Mouse (Mus musculus) hindbrain, embryonic 16.5 days (tissue): ENCODE data around the gene Tbcc. TPM values are rescaled to one million over a fixed set of nuclear protein-coding genes. Genes with fewer than 3 reads are reported as not detected.
A peak's percentile ranks its signal among the peaks of the same experiment; 100 is the strongest.

Source experiments
- ATAC-seq: fragments of 200-750 bp; cut with Nextera tagmentation; 2 replicates; pipeline ENCODE4 v1.8.0; 2017; ENCODE audit warnings: moderate TSS enrichment, moderate library complexity
- H3K27ac ChIP-seq: fragments of 300-500 bp; sonication (generic); 2 replicates; pipeline ENCODE4 v1.5.1; 2014; ENCODE audit warnings: low read depth, mild to moderate bottlenecking, control low read depth, low read length, moderate library complexity
- H3K27me3 ChIP-seq: fragments of 300-500 bp; sonication (generic); replicated peaks from 2 replicates; pipeline ENCODE4 v1.6.1; 2014; ENCODE audit warnings: low read length; ENCODE audit not compliant: control insufficient read depth, insufficient read depth
- H3K36me3 ChIP-seq: fragments of 300-500 bp; sonication (generic); 2 replicates; pipeline ENCODE4 v1.6.1; 2014; ENCODE audit warnings: mild to moderate bottlenecking, low read length, moderate library complexity, mixed read lengths; ENCODE audit not compliant: control insufficient read depth, insufficient read depth
- H3K4me1 ChIP-seq: fragments of 300-500 bp; sonication (generic); 2 replicates; pipeline ENCODE4 v1.6.1; 2014; ENCODE audit warnings: low read depth, low read length; ENCODE audit not compliant: control insufficient read depth, insufficient read depth
- H3K4me2 ChIP-seq: fragments of 300-500 bp; sonication (generic); 2 replicates; pipeline ENCODE4 v1.6.1; 2014; ENCODE audit warnings: mild to moderate bottlenecking, low read length, control low read depth, moderate library complexity
- H3K4me3 ChIP-seq: fragments of 300-500 bp; sonication (generic); 2 replicates; pipeline ENCODE4 v1.5.1; 2014; ENCODE audit warnings: mild to moderate bottlenecking, low read length, control low read depth, moderate library complexity
- H3K9ac ChIP-seq: fragments of 300-500 bp; sonication (generic); 2 replicates; pipeline ENCODE4 v1.6.1; 2014; ENCODE audit warnings: low read depth, mild to moderate bottlenecking, control low read depth, low read length, moderate library complexity
- H3K9me3 ChIP-seq: fragments of 300-500 bp; sonication (generic); 2 replicates; pipeline ENCODE4 v1.6.1; 2014; ENCODE audit warnings: mild to moderate bottlenecking, low read length, moderate library complexity; ENCODE audit not compliant: control insufficient read depth
- WGBS: fragments of 180-500 bp; shearing (Covaris S2); extraction: QIAGEN DNeasy Blood & Tissue Kit; methylation state at CpG from one replicate; pipeline ENCODE4 v1.1.7; 2014; 5-methylcytosine and 5-hydroxymethylcytosine counted together
- polyA plus RNA-seq: library from polyadenylated mRNA; unstranded; fragments of >200 nt; fragmentation: Nextera tagmentation; extraction: Ambion mirVana; gene quantifications from 2 replicates; pipeline ENCODE4 v1.2.1, GENCODE M21; 2015

The Tbcc gene
- polyA plus RNA-seq, 1 experiment from 2014 or later: 53.6 TPM

GRCm38 (mm10) chr17:46854096-46854495, 36.4 kb upstream of the Tbcc start:
- no peak for ATAC-seq
- Histone ChIP-seq H3K27me3 (no peaks in the 10 kb centered on the region), H3K27ac (peak overlapping the region; percentile 48; the same call in 1 of the 2 replicates), H3K9ac (no peak overlapping the region), H3K4me1 (peaks cover 29% of the 10 kb centered on the region), H3K4me3 (no peak overlapping the region), H3K4me2 (no peak overlapping the region; the same call in 1 of the 2 replicates), H3K36me3 (no peaks in the 10 kb centered on the region), H3K9me3 (no peaks in the 10 kb centered on the region)
- 79% methylated on average over 7 of the region's 7 CpGs for WGBS

- peak overlapping the region; percentile 11 for H3K4me3 ChIP-seq
- no peaks in the 10 kb centered on the region for H3K9me3 ChIP-seq
- ATAC-seq: no peak
- H3K27me3 ChIP-seq: no peaks in the 10 kb centered on the region
- H3K36me3 ChIP-seq: no peaks in the 10 kb centered on the region
- peak overlapping the region; percentile 77 for H3K4me2 ChIP-seq
- WGBS: 75% methylated on average over 8 of the region's 8 CpGs
- H3K9ac ChIP-seq: peak overlapping the region; percentile 38
- peaks cover 31% of the 10 kb centered on the region for H3K4me1 ChIP-seq
- peak overlapping the region; percentile 59; the same call in 1 of the 2 replicates for H3K27ac ChIP-seq
These were observed 35.8 kb upstream of the Tbcc start for GRCm38 (mm10) chr17:46854640-46855110.

GRCm38 (mm10) chr17:46855328-46856106, 35.0 kb upstream of the Tbcc start:
- Histone ChIP-seq H3K4me2 (peak overlapping the region; percentile 77), H3K4me1 (peaks cover 33% of the 10 kb centered on the region), H3K4me3 (peak overlapping the region; percentile 90), H3K36me3 (no peaks in the 10 kb centered on the region), H3K9ac (peak overlapping the region; percentile 100), H3K27ac (peak overlapping the region; percentile 100), H3K27me3 (no peaks in the 10 kb centered on the region), H3K9me3 (no peaks in the 10 kb centered on the region)
- no peak for ATAC-seq
- WGBS: 48% methylated on average over 15 of the region's 15 CpGs

GRCm38 (mm10) chr17:46856107-46856388, 34.4 kb upstream of the Tbcc start:
- peak overlapping the region; percentile 100 for H3K9ac ChIP-seq
- H3K4me3 ChIP-seq: peak overlapping the region; percentile 90
- H3K4me2 ChIP-seq: peak overlapping the region; percentile 77
- no peaks in the 10 kb centered on the region for H3K9me3 ChIP-seq
- no peaks in the 10 kb centered on the region for H3K27me3 ChIP-seq
- H3K27ac ChIP-seq: peak overlapping the region; percentile 100
- ATAC-seq: no peak
- peaks cover 34% of the 10 kb centered on the region for H3K4me1 ChIP-seq
- no peaks in the 10 kb centered on the region for H3K36me3 ChIP-seq
- WGBS: 9% methylated on average over 4 of the region's 4 CpGs

GRCm38 (mm10) chr17:46856471-46857360, 33.8 kb upstream of the Tbcc start:
- peak; percentile 13; the same call in 1 of the 2 replicates for ATAC-seq
- H3K4me2 ChIP-seq: peak overlapping the region; percentile 77
- H3K4me3 ChIP-seq: peak overlapping the region; percentile 90
- H3K27ac ChIP-seq: peak overlapping the region; percentile 100
- H3K9ac ChIP-seq: peak overlapping the region; percentile 100
- under 1% methylated on average over 87 of the region's 87 CpGs for WGBS
- peaks cover 34% of the 10 kb centered on the region for H3K4me1 ChIP-seq
- H3K9me3 ChIP-seq: no peaks in the 10 kb centered on the region
- no peaks in the 10 kb centered on the region for H3K27me3 ChIP-seq
- H3K36me3 ChIP-seq: no peaks in the 10 kb centered on the region

- WGBS: 0% methylated on average over 34 of the region's 52 CpGs
- Histone ChIP-seq H3K4me1 (peaks cover 34% of the 10 kb centered on the region), H3K4me3 (peak overlapping the region; percentile 90), H3K9me3 (no peaks in the 10 kb centered on the region), H3K36me3 (no peaks in the 10 kb centered on the region), H3K4me2 (peak overlapping the region; percentile 77), H3K27ac (peak overlapping the region; percentile 100), H3K27me3 (no peaks in the 10 kb centered on the region), H3K9ac (peak overlapping the region; percentile 100)
- peak; percentile 74 for ATAC-seq
These were observed 33.1 kb upstream of the Tbcc start for GRCm38 (mm10) chr17:46857361-46857902.

GRCm38 (mm10) chr17:46857903-46858748, 32.4 kb upstream of the Tbcc start, which contains the start of gene Bicral:
Gene Bicral (minus strand): TSS chr17:46858482.
- Histone ChIP-seq H3K9me3 (no peaks in the 10 kb centered on the region), H3K4me2 (peak within 1 kb of the TSS; percentile 77), H3K27ac (peak within 1 kb of the TSS; percentile 100), H3K36me3 (no peaks in the 10 kb centered on the region), H3K4me3 (peak within 1 kb of the TSS; percentile 90), H3K9ac (peak within 1 kb of the TSS; percentile 100), H3K27me3 (no peaks in the 10 kb centered on the region), H3K4me1 (peaks cover 28% of the 10 kb centered on the region)
- peak; percentile 70 for ATAC-seq
- WGBS: under 1% methylated on average over 56 of the region's 65 CpGs

- Histone ChIP-seq H3K4me1 (peaks cover 23% of the 10 kb centered on the region), H3K9me3 (no peaks in the 10 kb centered on the region), H3K36me3 (no peaks in the 10 kb centered on the region), H3K9ac (peak overlapping the region; percentile 100), H3K27me3 (no peaks in the 10 kb centered on the region), H3K27ac (peak overlapping the region; percentile 100), H3K4me2 (peak overlapping the region; percentile 77), H3K4me3 (peak overlapping the region; percentile 90)
- WGBS: 15% methylated on average over 9 of the region's 9 CpGs
- ATAC-seq: no peak
These were observed 31.6 kb upstream of the Tbcc start for GRCm38 (mm10) chr17:46858749-46859444.
